Mouse (Mus musculus): ENCODE measurements around the gene Olfr1336.
"Not testable (repeated sequence)": the region's sequence is repeated elsewhere in the genome, so short reads cannot be mapped to it uniquely, and the experiment has no call there.

Gene Olfr1336

GRCm38 (mm10) chr7:6455868-6456267, at the start of gene Olfr1336:
Olfr1336 (plus strand) TSS chr7:6456168.
- no peak for DNase-seq (ENCODE audit: extremely low spot score)

- DNase-seq (ENCODE audit: extremely low spot score) = peak; percentile 90
Measured at GRCm38 (mm10) chr7:6410043-6410442, 45.9 kb upstream of the Olfr1336 start, which contains the start of gene Gm20715. Gm20715 (plus strand) TSS chr7:6410277.

DNA sequence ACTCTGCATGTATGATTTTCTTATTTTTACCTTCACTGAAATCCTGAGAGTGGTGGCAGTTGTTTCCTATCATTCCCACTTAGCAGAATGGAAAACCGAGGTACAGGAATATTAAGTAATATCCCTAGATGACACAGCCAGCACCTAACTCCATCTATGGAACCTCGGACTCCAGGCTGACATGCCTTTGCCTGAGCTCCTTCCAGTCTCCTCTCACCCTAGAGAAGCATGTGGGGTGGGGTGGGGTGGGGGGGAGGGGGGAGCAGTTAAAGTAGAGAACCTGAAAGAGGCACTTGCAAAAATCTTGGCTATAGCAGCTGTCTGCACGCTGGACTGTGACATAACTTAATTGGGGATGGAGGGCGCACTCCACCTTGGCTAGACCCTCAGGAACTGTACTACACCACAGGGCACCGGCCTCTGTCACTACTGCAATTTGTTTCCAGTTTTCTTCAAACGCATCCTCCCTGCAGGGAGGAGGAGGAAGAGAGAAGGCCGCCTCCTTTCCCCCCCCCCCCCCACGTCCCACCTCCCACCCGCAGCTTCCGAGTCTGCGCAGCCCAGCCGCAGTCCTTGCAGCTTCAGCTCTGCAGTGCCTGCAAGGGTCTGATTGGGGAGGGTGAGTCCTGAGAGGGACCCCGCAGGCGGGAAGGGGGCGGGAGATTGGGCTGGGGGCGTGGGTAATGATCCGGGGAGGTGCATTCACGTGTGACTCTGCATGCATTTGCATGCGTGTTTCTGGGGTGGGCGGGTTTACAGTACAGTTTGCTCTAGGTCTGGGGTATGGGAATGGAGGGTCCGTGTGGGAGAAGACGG, 41.1 kb upstream of the Olfr1336 start:
- no peak for DNase-seq (ENCODE audit: extremely low spot score)

DNA sequence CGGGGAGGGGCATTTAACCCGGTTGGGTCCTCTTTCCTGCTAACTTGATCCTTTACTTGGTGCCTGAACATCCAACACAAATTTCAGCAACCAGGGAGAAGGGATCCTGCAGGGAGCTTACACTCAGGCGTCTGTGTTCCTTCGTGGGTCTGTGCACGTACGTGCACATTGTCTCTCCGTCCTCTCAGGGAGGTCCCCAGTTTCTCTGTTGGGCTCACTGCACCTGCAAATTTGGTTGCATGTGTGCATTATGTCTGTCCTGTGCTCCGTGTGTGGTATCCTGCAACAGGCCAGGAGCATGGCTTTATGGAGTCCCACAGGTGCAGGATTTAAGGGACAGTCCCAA, 40.6 kb upstream of the Olfr1336 start:
- no peak for DNase-seq (ENCODE audit: extremely low spot score)

GRCm38 (mm10) chr7:6419894-6420293, 36.1 kb upstream of the Olfr1336 start:
- DNase-seq (ENCODE audit: extremely low spot score) = no peak

DNA sequence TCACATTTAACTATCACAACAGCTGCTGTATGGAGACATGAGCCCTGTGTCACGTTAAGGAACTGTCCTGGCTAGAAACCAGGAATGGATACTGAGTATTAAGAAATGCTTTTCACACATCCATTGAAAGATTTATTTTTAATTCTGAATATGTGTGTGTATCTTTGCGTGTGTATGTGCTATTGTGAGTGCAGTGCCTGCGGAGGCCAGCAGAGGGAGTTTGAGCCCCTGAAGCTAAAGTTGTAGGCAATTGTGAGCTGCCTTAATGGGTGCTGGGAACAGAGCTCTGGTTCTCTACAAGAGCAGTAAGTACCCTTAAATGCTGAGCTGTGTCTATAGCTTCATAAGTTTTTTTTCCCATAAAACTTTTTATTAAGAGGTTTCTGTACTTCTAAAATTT, 26.6 kb upstream of the Olfr1336 start:
- no peak for DNase-seq (ENCODE audit: extremely low spot score)

- peak; percentile 27 for DNase-seq (ENCODE audit: extremely low spot score)
Measured at GRCm38 (mm10) chr7:6430342-6430741, 25.6 kb upstream of the Olfr1336 start.

- no peak for DNase-seq (ENCODE audit: extremely low spot score)
Measured at GRCm38 (mm10) chr7:6438388-6438787, 17.6 kb upstream of the Olfr1336 start, which contains the start of gene Olfr1344. Olfr1344 (plus strand) TSS chr7:6438688.

GRCm38 (mm10) chr7:6441173-6441572, 14.8 kb upstream of the Olfr1336 start:
- no peak for DNase-seq (ENCODE audit: extremely low spot score)

GRCm38 (mm10) chr7:6447771-6448170, 8.2 kb upstream of the Olfr1336 start:
- no peak for DNase-seq (ENCODE audit: extremely low spot score)

- no peak for DNase-seq (ENCODE audit: extremely low spot score)
Measured at GRCm38 (mm10) chr7:6456399-6456798, 431 bp downstream of the Olfr1336 start.

DNA sequence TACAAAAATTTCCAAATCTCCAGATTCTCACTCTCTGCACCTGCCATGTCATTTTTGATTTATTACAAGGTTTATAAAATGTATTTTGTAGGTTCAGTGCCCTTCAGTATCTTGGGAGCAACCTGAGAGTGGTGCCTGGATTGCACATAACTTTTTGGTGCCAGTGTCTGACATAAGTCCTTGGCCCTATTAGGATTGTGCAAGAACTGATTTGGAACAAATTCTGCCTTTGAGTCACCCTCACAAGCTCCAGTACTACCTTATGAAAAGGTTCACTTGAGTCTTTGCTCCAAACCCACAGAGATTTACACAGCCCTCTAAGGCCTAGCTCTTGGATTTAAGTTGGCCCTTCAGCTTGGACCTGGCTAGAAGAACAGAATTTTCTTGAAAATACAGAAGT, 11.0 kb downstream of the Olfr1336 start, which contains the start of gene Olfr1346:
TSS of gene Olfr1346 (plus strand) at position 151 of the 400 bp plus-strand sequence.
- DNase-seq (ENCODE audit: extremely low spot score) = no peak

GRCm38 (mm10) chr7:6477633-6478032, 21.7 kb downstream of the Olfr1336 start:
- DNase-seq (ENCODE audit: extremely low spot score) = not testable (repeated sequence)

GRCm38 (mm10) chr7:6486841-6487240, 30.9 kb downstream of the Olfr1336 start, which contains the start of gene Olfr5:
Olfr5 (minus strand) TSS chr7:6486941.
- DNase-seq (ENCODE audit: extremely low spot score) = no peak

DNA sequence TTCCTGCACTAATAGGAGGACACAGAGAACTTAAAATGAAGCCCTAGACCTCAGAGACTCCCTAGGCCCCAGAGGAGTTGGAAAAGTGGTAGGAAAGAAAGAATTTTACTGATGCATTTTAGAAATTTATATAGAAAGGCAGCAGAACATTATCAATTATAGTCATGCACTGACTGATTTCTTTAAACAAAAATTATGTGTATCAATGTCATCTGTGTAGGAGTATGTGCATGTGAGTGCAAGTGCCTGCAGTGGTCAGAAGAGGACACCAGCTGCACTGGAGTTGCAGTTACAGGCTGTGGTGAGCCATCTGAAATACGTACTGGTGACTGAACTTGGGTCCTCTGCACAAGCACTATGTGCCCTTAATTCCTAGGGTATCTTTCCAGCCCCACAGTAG, 43.7 kb downstream of the Olfr1336 start, which contains the start of gene Olfr1347:
TSS of gene Olfr1347 (minus strand) at position 101 of the 400 bp plus-strand sequence.
- no peak for DNase-seq (ENCODE audit: extremely low spot score)

GRCm38 (mm10) chr7:6508648-6509047, 52.7 kb downstream of the Olfr1336 start, which contains the start of gene Olfr1348:
Olfr1348 (minus strand) TSS chr7:6508748.
- DNase-seq (ENCODE audit: extremely low spot score) = no peak

Data from embryo, embryonic 9.5 days (tissue).